Mouse (Mus musculus) embryonic facial prominence, embryonic 13.5 days (tissue): ENCODE data around the gene Fn1. TPM values are rescaled to one million over a fixed set of nuclear protein-coding genes. Genes with fewer than 3 reads are reported as not detected.

Experiments
- ATAC-seq: fragments of 200-750 bp; cut with Nextera tagmentation; 2 replicates; pipeline ENCODE4 v1.8.0; 2017; ENCODE audit warnings: low read depth; ENCODE audit not compliant: insufficient number of reproducible peaks, insufficient read depth, low FRiP score, low TSS enrichment
- H3K27ac ChIP-seq: fragments of 300-500 bp; sonication (generic); 2 replicates; pipeline ENCODE4 v1.5.1; 2015; ENCODE audit warnings: moderate library complexity, mild to moderate bottlenecking, inconsistent platforms
- H3K27me3 ChIP-seq: fragments of 300-500 bp; sonication (generic); 2 replicates; pipeline ENCODE4 v1.6.1; 2015; ENCODE audit warnings: mild to moderate bottlenecking, inconsistent platforms
- H3K36me3 ChIP-seq: fragments of 300-500 bp; sonication (generic); 2 replicates; pipeline ENCODE4 v1.6.1; 2015; ENCODE audit warnings: mild to moderate bottlenecking, inconsistent platforms
- H3K4me1 ChIP-seq: fragments of 300-500 bp; sonication (generic); 2 replicates; pipeline ENCODE4 v1.6.1; 2015; ENCODE audit warnings: inconsistent platforms
- H3K4me2 ChIP-seq: fragments of 300-500 bp; sonication (generic); 2 replicates; pipeline ENCODE4 v1.6.1; 2015; ENCODE audit warnings: moderate library complexity, mild to moderate bottlenecking, inconsistent platforms
- H3K4me3 ChIP-seq: fragments of 300-500 bp; sonication (generic); 2 replicates; pipeline ENCODE4 v1.5.1; 2015; ENCODE audit warnings: mild to moderate bottlenecking, inconsistent platforms
- H3K9ac ChIP-seq: fragments of 300-500 bp; sonication (generic); 2 replicates; pipeline ENCODE4 v1.6.1; 2015; ENCODE audit warnings: mild to moderate bottlenecking, inconsistent platforms
- H3K9me3 ChIP-seq: fragments of 300-500 bp; sonication (generic); 2 replicates; pipeline ENCODE4 v1.6.1; 2016; ENCODE audit warnings: inconsistent platforms
- WGBS: fragments of 180-500 bp; shearing (Covaris S2); methylation state at CpG from one replicate; pipeline ENCODE4 v1.1.7; 2015; ENCODE audit warnings: mixed read lengths; 5-methylcytosine and 5-hydroxymethylcytosine counted together
- polyA plus RNA-seq: library from polyadenylated mRNA; unstranded; fragments of >200 nt; fragmentation: Nextera tagmentation; extraction: Ambion mirVana; gene quantifications from 2 replicates; pipeline ENCODE4 v1.2.1, GENCODE M21; 2015

Fn1 gene
- polyA plus RNA-seq, 1 experiment from 2014 or later, result 187 TPM

GRCm38 (mm10) chr1:71556688-71557612 is 96.0 kb downstream of the Fn1 start, which contains the start of gene Atic:
TSS of gene Atic (plus strand) at chr1:71557150.
- Histone ChIP-seq H3K9me3 (0 out of 2 replicates have a peak, but pooled peaks cover 6% of the 10 kb centered on the region), H3K4me3 (peak within 1 kb of the TSS; percentile 75), H3K4me2 (peak within 1 kb of the TSS; percentile 88), H3K4me1 (peaks cover 10% of the 10 kb centered on the region), H3K27me3 (no peaks in the 10 kb centered on the region), H3K27ac (peak within 1 kb of the TSS; percentile 82), H3K36me3 (peaks cover 31% of the 10 kb centered on the region), H3K9ac (peak within 1 kb of the TSS; percentile 86)
- ATAC-seq, result peak; percentile 98
- under 1% methylated on average over 55 of the region's 55 CpGs for WGBS

GRCm38 (mm10) chr1:71550626-71551195 is 102.3 kb downstream of the Fn1 start:
- WGBS, result 73% methylated on average over 10 of the region's 10 CpGs
- no peaks in the 10 kb centered on the region for H3K36me3 ChIP-seq
- H3K27ac ChIP-seq, result no peak overlapping the region
- no peaks in the 10 kb centered on the region for H3K9me3 ChIP-seq
- H3K4me3 ChIP-seq, result no peak overlapping the region
- ATAC-seq, result no peak
- H3K4me2 ChIP-seq, result no peak overlapping the region
- H3K9ac ChIP-seq, result no peak overlapping the region
- no peaks in the 10 kb centered on the region for H3K4me1 ChIP-seq
- H3K27me3 ChIP-seq, result no peaks in the 10 kb centered on the region

GRCm38 (mm10) chr1:71540437-71540836 is 112.6 kb downstream of the Fn1 start:
- Histone ChIP-seq H3K9ac (no peak overlapping the region), H3K9me3 (no peaks in the 10 kb centered on the region), H3K4me1 (no peaks in the 10 kb centered on the region), H3K36me3 (no peaks in the 10 kb centered on the region), H3K4me2 (no peak overlapping the region), H3K4me3 (no peak overlapping the region), H3K27ac (no peak overlapping the region), H3K27me3 (no peaks in the 10 kb centered on the region)
- WGBS, result 85% methylated on average over 3 of the region's 3 CpGs
- ATAC-seq, result no peak

- no peaks in the 10 kb centered on the region for H3K27me3 ChIP-seq
- no peak overlapping the region for H3K9ac ChIP-seq
- H3K4me2 ChIP-seq, result no peak overlapping the region
- 87% methylated on average over 4 of the region's 4 CpGs for WGBS
- no peak overlapping the region for H3K27ac ChIP-seq
- no peaks in the 10 kb centered on the region for H3K4me1 ChIP-seq
- no peak for ATAC-seq
- no peak overlapping the region for H3K4me3 ChIP-seq
- H3K9me3 ChIP-seq, result no peaks in the 10 kb centered on the region
- no peaks in the 10 kb centered on the region for H3K36me3 ChIP-seq
These were observed 113.4 kb downstream of the Fn1 start for GRCm38 (mm10) chr1:71539641-71540040.

Other genes starting within 250 kb of the Fn1 start
- 0.25 and 0.30 TPM in 2 replicates for gene Abca12, start 238.3 kb downstream of the Fn1 start, polyA plus RNA-seq
- 76.1 TPM in 2 replicates for gene Atic, start 96.0 kb downstream of the Fn1 start, polyA plus RNA-seq